Mouse (Mus musculus): ENCODE results near the gene Moxd2. TPM values are rescaled to one million over a fixed set of nuclear protein-coding genes. Genes with fewer than 3 reads are reported as not detected.

The Moxd2 gene
- not detected for polyA plus RNA-seq (2014; fragmentation: Illumina TruSeq; extraction: RNeasy Lipid Tissue Mini Kit (QIAGEN cat#74804); ENCODE audit: low read depth, low replicate concordance)

GRCm38 (mm10) chr6:40887394-40887793 lies at the start of gene Moxd2:
Gene Moxd2 (minus strand): TSS chr6:40887494.

DNA sequence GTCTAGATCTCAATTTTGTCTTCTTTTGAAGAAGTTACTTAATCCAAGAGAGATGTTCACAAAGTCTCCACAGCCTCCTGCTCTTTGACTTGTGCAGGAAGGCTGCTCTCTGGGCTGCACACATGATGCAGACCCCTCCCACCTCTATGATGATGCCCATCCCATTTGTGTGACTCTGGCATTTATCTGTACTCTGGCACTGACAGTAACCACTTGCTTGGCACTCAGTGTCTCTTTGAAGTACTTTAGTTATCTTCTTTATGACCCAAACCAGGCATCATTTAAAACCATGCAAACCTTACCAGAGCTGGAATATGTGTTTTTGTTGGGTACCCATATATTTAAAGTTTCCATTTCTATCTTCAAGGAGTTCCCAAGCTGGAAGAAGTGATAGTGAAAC lies 13.0 kb upstream of the Moxd2 start, which contains the start of gene Prss58:
Prss58 (minus strand) TSS at position 101 of the 400 bp plus-strand sequence.

Other genes with a start within 250 kb of the Moxd2 start
- gene Prss58, start 12.9 kb upstream of the Moxd2 start, polyA plus RNA-seq (2014; fragmentation: Illumina TruSeq; extraction: RNeasy Lipid Tissue Mini Kit (QIAGEN cat#74804); ENCODE audit: low read depth, low replicate concordance) = 2.2 TPM
- 6.6 TPM for gene 1700074P13Rik, start 53.1 kb upstream of the Moxd2 start, polyA plus RNA-seq (2014; fragmentation: Illumina TruSeq; extraction: RNeasy Lipid Tissue Mini Kit (QIAGEN cat#74804); ENCODE audit: low read depth, low replicate concordance)
- gene Gm4744, start 64.4 kb upstream of the Moxd2 start, polyA plus RNA-seq (2014; fragmentation: Illumina TruSeq; extraction: RNeasy Lipid Tissue Mini Kit (QIAGEN cat#74804); ENCODE audit: low read depth, low replicate concordance) = not detected
- not detected for gene 1810009J06Rik, start 77.3 kb upstream of the Moxd2 start, polyA plus RNA-seq (2014; fragmentation: Illumina TruSeq; extraction: RNeasy Lipid Tissue Mini Kit (QIAGEN cat#74804); ENCODE audit: low read depth, low replicate concordance)
- not detected for gene Gm2663, start 112.0 kb upstream of the Moxd2 start, polyA plus RNA-seq (2014; fragmentation: Illumina TruSeq; extraction: RNeasy Lipid Tissue Mini Kit (QIAGEN cat#74804); ENCODE audit: low read depth, low replicate concordance)
- gene 2210010C04Rik, start 148.0 kb upstream of the Moxd2 start, polyA plus RNA-seq (2014; fragmentation: Illumina TruSeq; extraction: RNeasy Lipid Tissue Mini Kit (QIAGEN cat#74804); ENCODE audit: low read depth, low replicate concordance) = 0.68 TPM

Measured in adipose tissue, adult 10 weeks (tissue).